Mouse (Mus musculus) bone marrow, adult 2 months (tissue): ENCODE data around the gene B3gnt4. TPM values are rescaled to one million over a fixed set of nuclear protein-coding genes. Genes with fewer than 3 reads are reported as not detected.

Experiments used
- H3K27ac ChIP-seq: fragments of 200-500 bp; 2 replicates; pipeline ENCODE4 v1.5.1; 2012; ENCODE audit warnings: low read depth, mild to moderate bottlenecking, control low read depth, inconsistent platforms, low read length; ENCODE audit not compliant: control insufficient read depth, poor library complexity, insufficient read depth
- H3K4me1 ChIP-seq: fragments of 200-500 bp; 2 replicates; pipeline ENCODE4 v1.6.1; 2011; ENCODE audit warnings: low read length; ENCODE audit not compliant: control insufficient read depth, insufficient read depth
- H3K4me3 ChIP-seq: fragments of 200-500 bp; replicated peaks from 2 replicates; pipeline ENCODE3; 2011; ENCODE audit warnings: mild to moderate bottlenecking, low read depth, low read length, control low read depth; ENCODE audit not compliant: control insufficient read depth
- CTCF ChIP-seq: fragments of 200-500 bp; IDR thresholded peaks from 2 replicates; pipeline ENCODE4 v1.5.1; 2011; ENCODE audit warnings: low read length, control low read depth; ENCODE audit not compliant: control insufficient read depth, insufficient read depth
- POLR2A ChIP-seq: fragments of 200-500 bp; IDR thresholded peaks from 2 replicates; pipeline ENCODE4 v1.6.1; 2011; ENCODE audit warnings: low read depth, mild to moderate bottlenecking, control low read depth, low read length, borderline replicate concordance; ENCODE audit not compliant: control insufficient read depth
- WGBS: fragments of 180-500 bp; shearing (Covaris S2); methylation state at CpG from one replicate; pipeline ENCODE4 v1.1.7; 2018; 5-methylcytosine and 5-hydroxymethylcytosine counted together
- polyA plus RNA-seq: library from polyadenylated mRNA; stranded (reverse); fragments of >200 nt; gene quantifications from 2 replicates; pipeline ENCODE4 v1.2.4, GENCODE M21; 2011; ENCODE audit warnings: low replicate concordance; ENCODE audit not compliant: missing spikeins, insufficient read depth, insufficient read length

The B3gnt4 gene
- polyA plus RNA-seq, 1 experiment: not detected

- TF ChIP-seq CTCF (no peak), POLR2A (no peak)
- no peak overlapping the region for H3K4me3 ChIP-seq
- 71% methylated on average over 7 of the region's 7 CpGs for WGBS
- no peak overlapping the region for H3K27ac ChIP-seq
- H3K4me1 ChIP-seq: no peaks in the 10 kb centered on the region
These were observed 45.4 kb downstream of the B3gnt4 start for GRCm38 (mm10) chr5:123555693-123556092.

- TF ChIP-seq CTCF (no peak), POLR2A (no peak)
- Histone ChIP-seq H3K27ac (no peak overlapping the region), H3K4me1 (no peaks in the 10 kb centered on the region), H3K4me3 (no peak overlapping the region)
- 63% methylated on average over 2 of the region's 2 CpGs for WGBS
These were observed 46.2 kb downstream of the B3gnt4 start for GRCm38 (mm10) chr5:123556451-123556850.

GRCm38 (mm10) chr5:123559588-123559987 is 49.3 kb downstream of the B3gnt4 start:
- Histone ChIP-seq H3K4me3 (no peak overlapping the region), H3K27ac (no peak overlapping the region), H3K4me1 (no peaks in the 10 kb centered on the region)
- TF ChIP-seq CTCF: no peak
- no peak for TF ChIP-seq POLR2A
- WGBS: 90% methylated on average over 8 of the region's 8 CpGs

GRCm38 (mm10) chr5:123561128-123561527 is 50.9 kb downstream of the B3gnt4 start:
- TF ChIP-seq CTCF: no peak
- TF ChIP-seq POLR2A: no peak
- WGBS: 91% methylated on average over 11 of the region's 11 CpGs
- no peak overlapping the region for H3K4me3 ChIP-seq
- no peaks in the 10 kb centered on the region for H3K4me1 ChIP-seq
- no peak overlapping the region for H3K27ac ChIP-seq

Other genes starting within 250 kb of the B3gnt4 start
- gene Bcl7a, start 166.6 kb upstream of the B3gnt4 start, polyA plus RNA-seq: 17.5 and 30.6 TPM in 2 replicates
- gene Mlxip, start 115.7 kb upstream of the B3gnt4 start, polyA plus RNA-seq: 23.6 and 51.4 TPM in 2 replicates
- gene Lrrc43, start 21.2 kb upstream of the B3gnt4 start, polyA plus RNA-seq: not detected in 2 replicates
- gene Il31, start 21.0 kb upstream of the B3gnt4 start, polyA plus RNA-seq: 1.8 TPM in 1 of 2 replicates, not detected in the other
- 26.6 and 36.7 TPM in 2 replicates for gene Diablo, start 13.7 kb downstream of the B3gnt4 start, polyA plus RNA-seq
- gene Gm49027, start 15.0 kb downstream of the B3gnt4 start, polyA plus RNA-seq: 1.3 TPM in 1 of 2 replicates, not detected in the other
- gene Vps33a, start 62.6 kb downstream of the B3gnt4 start, polyA plus RNA-seq: 12.4 and 29.0 TPM in 2 replicates
- gene Clip1, start 174.2 kb downstream of the B3gnt4 start, polyA plus RNA-seq: 11.7 and 29.8 TPM in 2 replicates
- 49.3 and 59.7 TPM in 2 replicates for gene Zcchc8, start 210.6 kb downstream of the B3gnt4 start, polyA plus RNA-seq
- gene Rsrc2, start 239.0 kb downstream of the B3gnt4 start, polyA plus RNA-seq: 91.2 and 155 TPM in 2 replicates
- 34.2 and 35.7 TPM in 2 replicates for gene Kntc1, start 239.3 kb downstream of the B3gnt4 start, polyA plus RNA-seq